Mouse (Mus musculus) bone marrow macrophage, adult 2 months (primary cell): ENCODE results near the gene Sh2d7.
"Not testable (repeated sequence)": the region's sequence is repeated elsewhere in the genome, so short reads cannot be mapped to it uniquely, and the experiment has no call there.

Experiments
- CTCF ChIP-seq: IDR thresholded peaks from 2 replicates; pipeline ENCODE4 v1.5.1; 2012; ENCODE audit warnings: low read depth, mild to moderate bottlenecking, low read length, moderate library complexity
- POLR2A ChIP-seq: IDR thresholded peaks from 2 replicates; pipeline ENCODE4 v1.6.1; 2012; ENCODE audit warnings: mild to moderate bottlenecking, low read depth, low read length, borderline replicate concordance

DNA sequence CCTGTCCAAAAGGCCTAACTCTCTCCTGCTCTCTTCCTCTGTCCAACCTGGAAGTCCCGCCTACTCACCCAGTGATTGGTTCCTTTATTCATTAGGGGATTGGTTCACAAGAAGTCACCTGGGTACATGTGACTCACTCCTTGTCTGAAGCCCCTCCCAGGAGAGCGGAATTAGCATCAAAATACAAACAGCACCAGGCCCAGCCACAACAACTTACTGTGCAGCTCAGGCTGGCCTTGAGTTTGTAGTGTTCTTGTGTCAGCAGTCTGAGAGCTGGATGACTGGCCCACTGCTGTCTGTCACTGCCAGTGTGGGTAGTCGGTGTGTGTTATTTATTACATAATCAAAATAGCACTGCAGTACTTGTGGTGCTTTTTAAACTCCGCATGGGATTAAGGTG, 54.9 kb downstream of the Sh2d7 start:
- TF ChIP-seq POLR2A, CTCF: not testable (repeated sequence)
